Mouse (Mus musculus) CH12.LX (cell line): ENCODE data around the gene Plekhm1.

Experiments
- BHLHE40 ChIP-seq: IDR thresholded peaks from 2 replicates; pipeline ENCODE4 v1.6.1; 2011; ENCODE audit warnings: mild to moderate bottlenecking, low read depth, low read length, improper control_type of control experiment
- CTCF ChIP-seq, 2 experiments: IDR thresholded peaks in 1 of 2; conservative IDR thresholded peaks in 1 of 2; 2 replicates each; pipeline ENCODE4 v1.5.1; 2011 to 2012; ENCODE audit warnings: low read depth in 2 of 2, low read length in 2 of 2, improper control_type of control experiment in 1 of 2, inconsistent platforms in 1 of 2, mild to moderate bottlenecking in 1 of 2, moderate library complexity in 1 of 2
- EP300 ChIP-seq: IDR thresholded peaks from 2 replicates; pipeline ENCODE4 v1.6.1; 2011; ENCODE audit warnings: low read length, improper control_type of control experiment
- MAX ChIP-seq: IDR thresholded peaks from 2 replicates; pipeline ENCODE4 v1.6.1; 2011; ENCODE audit warnings: low read length, improper control_type of control experiment
- MXI1 ChIP-seq: IDR thresholded peaks from 2 replicates; pipeline ENCODE4 v1.6.1; 2011; ENCODE audit warnings: mild to moderate bottlenecking, low read depth, low read length, improper control_type of control experiment
- NELFE ChIP-seq: IDR thresholded peaks from 2 replicates; pipeline ENCODE4 v1.6.1; 2011; ENCODE audit warnings: low read depth, low read length, improper control_type of control experiment
- POLR2A ChIP-seq: IDR thresholded peaks from 2 replicates; pipeline ENCODE4 v1.6.1; 2011; ENCODE audit warnings: low read depth, mild to moderate bottlenecking, improper control_type of control experiment, low read length
- RCOR1 ChIP-seq: conservative IDR thresholded peaks from 2 replicates; pipeline ENCODE4 v1.6.1; 2012; ENCODE audit warnings: low read depth, mild to moderate bottlenecking, inconsistent platforms, low read length, improper control_type of control experiment
- SMC3 ChIP-seq: IDR thresholded peaks from 2 replicates; pipeline ENCODE4 v1.6.1; 2011; ENCODE audit warnings: low read depth, low read length, improper control_type of control experiment
- USF1 ChIP-seq: IDR thresholded peaks from 2 replicates; pipeline ENCODE4 v1.6.1; 2014; ENCODE audit warnings: low read depth, mild to moderate bottlenecking, inconsistent platforms, low read length, improper control_type of control experiment
- ZMIZ1 ChIP-seq: IDR thresholded peaks from 2 replicates; pipeline ENCODE4 v1.6.1; 2012; ENCODE audit warnings: low read depth, mild to moderate bottlenecking, inconsistent platforms, low read length, improper control_type of control experiment

DNA sequence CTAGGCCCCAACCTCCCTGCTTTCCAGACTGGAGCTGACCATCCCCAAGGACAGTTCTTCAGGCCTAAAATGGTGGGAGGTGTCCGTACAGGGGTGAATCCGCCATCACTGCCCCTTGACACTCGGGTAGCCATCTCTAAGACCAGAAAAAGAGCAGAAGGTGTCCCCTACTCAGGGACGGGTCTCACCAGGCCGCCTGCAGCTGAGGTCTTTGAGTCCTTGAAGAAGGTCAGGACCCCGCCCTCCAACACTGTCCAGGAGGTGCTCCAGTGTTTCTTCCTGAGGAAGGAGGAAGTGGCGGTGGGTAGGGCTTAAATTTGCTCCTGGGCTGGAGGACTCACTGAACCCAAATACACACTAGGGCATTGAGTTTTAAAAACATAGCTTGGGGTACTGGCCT lies 74.4 kb downstream of the Plekhm1 start:
- TF ChIP-seq CTCF (conservative IDR thresholded peaks at IDR 0.05 in 1 of 2, IDR thresholded peaks at IDR 0.05 in 1 of 2; ENCODE audit: low read depth in 2 of 2, low read length in 2 of 2) (no peak), RCOR1 (no peak), ZMIZ1 (no peak), MAX (no peak), MXI1 (no peak), USF1 (no peak), BHLHE40 (no peak), EP300 (no peak), POLR2A (no peak), NELFE (no peak), SMC3 (no peak)
